Mouse (Mus musculus): ENCODE measurements at regions not wholly inside any gene's neighbourhood (a gene's known extent, or its start where the extent isn't known, plus 50 kb on each side); places are given as distances from the start of the nearest gene placed in this dataset.

DNA sequence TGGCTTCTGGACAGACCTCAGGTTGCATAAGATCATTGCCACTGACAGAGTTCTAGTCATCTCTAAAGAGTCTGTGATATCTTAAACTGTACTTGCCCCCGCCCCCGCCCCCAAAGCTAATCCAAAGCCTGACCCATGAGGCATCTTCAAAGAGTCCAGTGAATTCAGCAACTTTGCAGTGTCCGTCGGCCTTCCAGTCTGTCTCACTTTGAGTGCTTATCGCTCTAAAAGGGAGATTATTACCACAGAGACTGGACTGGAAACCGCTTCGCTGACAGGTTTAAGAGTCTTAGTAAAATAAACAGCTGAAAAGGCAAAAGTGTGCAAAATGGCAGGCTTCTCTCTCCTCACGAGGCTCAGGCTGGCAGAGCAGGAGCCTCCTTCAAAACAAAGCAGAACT lies 197.5 kb upstream of the Ankrd55 start:
- Histone ChIP-seq H3K27ac (no peak overlapping the region), H3K4me3 (no peak overlapping the region)
- TF ChIP-seq CTCF (IDR thresholded peaks at IDR 0.05) = no peak
- intact Hi-C loops (cut with DNase I) = no loop called here
- DNase-seq (ENCODE audit: extremely low spot score in 1 of 2, low spot score in 2 of 2) = no peak

DNA sequence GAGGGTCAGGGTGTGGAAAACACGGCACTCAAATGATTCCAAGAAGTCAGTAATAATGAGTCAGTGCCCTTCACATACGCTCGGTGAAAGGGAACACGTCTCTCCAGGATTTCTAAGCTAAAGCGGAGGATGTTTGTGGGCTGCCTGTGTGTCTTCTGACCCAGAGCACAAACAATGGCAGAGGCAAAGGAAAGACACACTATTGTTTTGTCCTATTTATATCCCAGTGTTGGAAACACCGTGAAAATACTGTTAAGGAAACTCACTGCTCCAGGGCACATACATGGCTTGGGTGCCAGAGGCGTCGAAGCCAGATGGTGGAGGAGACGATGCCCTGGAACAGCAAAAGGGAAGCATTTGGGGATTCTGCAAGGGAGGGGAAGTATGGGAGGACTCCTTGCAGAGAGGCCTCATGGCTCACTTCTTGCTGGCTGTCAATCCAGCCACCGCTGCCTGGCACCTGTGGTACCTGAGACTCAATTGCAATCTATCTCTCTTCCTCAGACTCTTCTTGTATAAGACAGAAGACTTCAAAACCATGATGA lies 192.6 kb upstream of the Ankrd55 start:
- intact Hi-C loops (cut with DNase I) = no loop called here

DNA sequence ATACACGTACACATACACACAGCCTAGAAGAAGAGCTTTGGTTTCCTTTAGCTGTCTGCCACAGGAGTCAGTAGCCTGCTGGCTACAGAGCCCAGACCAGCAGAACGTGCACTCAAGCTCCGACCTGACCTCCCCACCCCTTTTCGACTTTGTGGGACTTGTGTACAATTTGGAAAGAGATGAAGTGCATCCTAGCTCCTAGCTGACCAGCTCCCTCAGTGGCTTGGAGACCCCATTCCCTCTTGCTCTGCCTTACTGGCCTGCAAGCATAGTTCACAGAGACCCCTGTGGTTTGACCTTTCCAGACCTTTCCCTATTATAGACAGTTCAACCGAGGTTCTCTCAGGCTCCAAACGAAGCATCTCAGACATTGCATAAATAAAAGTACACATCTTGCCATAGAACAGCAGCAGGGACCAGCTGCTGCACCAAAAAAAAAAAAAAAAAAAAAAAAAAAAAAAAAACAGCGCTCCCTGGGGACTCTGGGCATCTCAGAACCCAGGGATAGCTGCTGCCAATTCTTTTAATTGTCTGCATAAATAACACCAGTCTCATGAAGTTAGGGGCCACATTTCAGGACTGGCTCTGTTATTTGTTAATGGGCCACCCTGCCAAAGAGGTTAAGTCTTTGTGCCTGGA lies 188.2 kb upstream of the Ankrd55 start:
- H3K27ac ChIP-seq = no peak overlapping the region; the same call in 1 of the 2 replicates
- peak overlapping the region; percentile 50 for H3K4me3 ChIP-seq
- no peak for TF ChIP-seq CTCF (IDR thresholded peaks at IDR 0.05)
- no peak for DNase-seq (ENCODE audit: extremely low spot score in 1 of 2, low spot score in 2 of 2)
- intact Hi-C loops (cut with DNase I) = no loop called here

More for the DNA sequence above, 192.6 kb upstream of the Ankrd55 start:
- no peak for TF ChIP-seq CTCF (IDR thresholded peaks at IDR 0.05)
- Histone ChIP-seq H3K27ac (no peak overlapping the region), H3K4me3 (no peak overlapping the region)
- DNase-seq (ENCODE audit: extremely low spot score in 1 of 2, low spot score in 2 of 2) = no peak

GRCm38 (mm10) chr13:112100592-112101420 lies 187.4 kb upstream of the Ankrd55 start:
- Histone ChIP-seq H3K27ac (peak overlapping the region; percentile 36; the same call in 1 of the 2 replicates), H3K4me3 (peak overlapping the region; percentile 50)
- DNase-seq (ENCODE audit: extremely low spot score in 1 of 2, low spot score in 2 of 2) = peak in 1 of 2 experiments; percentile 45
- intact Hi-C loops (cut with DNase I) = no loop called here
- TF ChIP-seq CTCF (IDR thresholded peaks at IDR 0.05) = no peak

DNA sequence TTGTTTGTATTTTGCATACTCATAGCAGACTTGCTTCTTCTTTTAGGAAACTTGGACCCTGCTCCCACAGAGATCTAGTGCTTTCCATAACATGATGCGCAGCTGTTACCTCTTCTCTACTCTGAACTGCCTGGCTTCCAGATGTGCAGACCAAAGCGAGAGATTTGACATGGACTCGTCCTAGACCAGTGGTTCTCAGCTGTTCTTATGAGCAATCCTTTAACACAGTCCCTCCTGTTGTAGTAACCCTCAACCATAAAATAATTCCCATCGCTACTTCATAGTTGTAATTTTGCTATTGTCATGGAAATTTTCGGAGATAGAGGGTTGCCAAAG lies 186.9 kb upstream of the Ankrd55 start:
- no peak for TF ChIP-seq CTCF (IDR thresholded peaks at IDR 0.05)
- intact Hi-C loops (cut with DNase I) = no loop called here
- Histone ChIP-seq H3K27ac (no peak overlapping the region; the same call in 1 of the 2 replicates), H3K4me3 (peak overlapping the region; percentile 50; the same call in 1 of the 2 replicates)
- DNase-seq (ENCODE audit: extremely low spot score in 1 of 2, low spot score in 2 of 2) = no peak

DNA sequence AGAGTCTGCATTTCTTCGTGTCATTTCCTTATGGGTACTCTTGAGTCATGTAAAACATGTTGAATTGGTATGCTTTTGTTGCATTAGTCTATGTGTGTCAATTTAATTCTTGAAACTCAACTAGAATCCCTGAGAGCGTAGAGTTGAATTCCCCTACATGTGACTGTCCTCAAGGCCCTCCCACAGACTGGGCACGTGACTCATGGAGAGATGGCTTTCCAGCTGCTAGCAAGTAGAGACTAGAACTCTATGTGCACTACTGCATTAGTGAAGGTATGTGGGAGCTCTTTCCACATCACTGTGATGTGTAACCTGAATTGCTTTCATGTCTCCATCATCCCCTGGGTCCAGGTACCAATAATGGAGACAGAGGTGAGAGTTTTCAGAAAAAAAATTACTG lies 182.3 kb upstream of the Ankrd55 start:
- Histone ChIP-seq H3K4me3 (no peak overlapping the region), H3K27ac (no peak overlapping the region)
- no peak for TF ChIP-seq CTCF (IDR thresholded peaks at IDR 0.05)
- no peak for DNase-seq (ENCODE audit: extremely low spot score in 1 of 2, low spot score in 2 of 2)
- intact Hi-C loops (cut with DNase I) = no loop called here

DNA sequence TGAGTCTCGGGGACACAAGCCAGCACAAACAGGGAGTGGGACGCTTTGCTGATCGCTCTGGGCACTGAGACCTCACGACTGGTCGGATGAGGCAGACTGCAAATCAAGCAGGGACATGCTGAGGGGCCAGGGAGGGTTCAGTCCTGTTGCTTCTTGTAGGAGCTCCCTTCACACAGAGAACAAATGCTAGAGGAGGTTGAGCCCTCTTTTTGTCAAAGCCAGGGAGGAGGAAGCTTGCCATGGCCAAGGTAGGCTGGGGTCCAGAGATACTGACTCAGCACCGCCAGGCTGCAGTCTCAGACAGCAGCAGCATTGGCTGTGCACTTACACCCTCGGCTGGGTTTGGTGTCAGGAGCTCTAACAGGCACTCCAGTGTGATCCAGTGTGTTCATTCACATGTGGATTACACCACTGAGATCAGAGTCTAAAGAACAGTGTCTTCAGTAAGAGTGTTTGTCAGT lies 173.5 kb upstream of the Ankrd55 start:
- intact Hi-C loops (cut with DNase I) = no loop called here
- H3K27ac ChIP-seq = no peak overlapping the region

DNA sequence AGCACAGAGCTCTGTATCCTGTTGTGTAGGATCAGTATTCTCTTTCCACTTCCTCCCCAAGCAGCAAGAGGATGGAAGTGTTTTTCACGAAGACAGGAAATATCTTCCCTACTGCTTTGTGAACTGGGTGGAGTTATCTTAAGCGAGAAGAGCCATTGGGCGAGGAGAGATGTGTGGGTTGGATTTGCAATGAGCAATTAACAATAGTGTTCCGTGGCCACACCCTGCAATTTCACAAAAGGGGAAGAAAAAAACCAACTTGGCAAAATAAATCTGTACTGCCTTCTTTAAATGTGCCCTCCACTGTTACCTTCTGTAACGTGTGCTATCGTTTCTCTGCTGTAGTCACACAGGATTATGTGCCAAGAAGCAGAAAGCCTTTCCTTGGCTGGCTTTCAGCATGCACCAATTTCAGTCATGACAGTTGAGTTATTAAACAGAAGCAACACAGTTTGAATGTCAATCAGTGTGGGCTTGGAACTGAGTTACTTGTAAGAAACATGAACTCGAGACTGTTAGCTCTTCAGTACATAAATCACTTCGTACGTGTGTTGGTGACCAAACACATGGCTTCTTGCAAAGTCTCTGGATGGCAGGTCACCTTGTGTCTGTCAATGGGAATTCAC lies 172.0 kb upstream of the Ankrd55 start:
- Histone ChIP-seq H3K4me3 (no peak overlapping the region), H3K27ac (no peak overlapping the region)
- no peak for TF ChIP-seq CTCF (IDR thresholded peaks at IDR 0.05)
- intact Hi-C loops (cut with DNase I) = no loop called here
- DNase-seq (ENCODE audit: extremely low spot score in 1 of 2, low spot score in 2 of 2) = no peak

More for the DNA sequence above, 173.5 kb upstream of the Ankrd55 start:
- no peak; the same call in 1 of the 2 replicates for TF ChIP-seq CTCF (IDR thresholded peaks at IDR 0.05)
- no peak overlapping the region for H3K4me3 ChIP-seq
- DNase-seq (ENCODE audit: extremely low spot score in 1 of 2, low spot score in 2 of 2) = no peak

DNA sequence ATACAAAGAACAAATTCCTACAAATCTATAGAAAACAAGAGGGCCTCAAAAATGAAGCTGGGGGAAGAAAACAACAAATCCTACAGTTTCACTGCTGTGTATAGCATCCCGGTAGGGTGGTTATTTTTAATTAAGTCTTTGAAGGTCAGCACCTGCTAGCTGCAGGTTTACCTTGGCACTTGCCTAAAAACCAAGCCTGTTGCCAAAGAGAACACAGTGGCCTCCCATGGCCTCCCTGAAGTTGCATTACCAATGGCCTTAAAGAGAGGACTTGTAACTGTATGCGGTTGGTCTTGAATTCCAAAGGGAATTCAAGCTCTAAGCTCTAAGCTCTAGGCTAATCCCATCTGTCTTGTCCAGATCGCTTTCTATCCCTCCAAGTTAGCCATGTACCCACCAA lies 169.7 kb upstream of the Ankrd55 start:
- no peak overlapping the region for H3K4me3 ChIP-seq
- no peak overlapping the region for H3K27ac ChIP-seq
- no peak for DNase-seq (ENCODE audit: extremely low spot score in 1 of 2, low spot score in 2 of 2)
- no peak for TF ChIP-seq CTCF (IDR thresholded peaks at IDR 0.05)
- intact Hi-C loops (cut with DNase I) = no loop called here

GRCm38 (mm10) chr13:112119611-112120041 lies 168.6 kb upstream of the Ankrd55 start:
- intact Hi-C loops (cut with DNase I) = no loop called here
- DNase-seq (ENCODE audit: extremely low spot score in 1 of 2, low spot score in 2 of 2) = peak in 1 of 2 experiments; percentile 25
- Histone ChIP-seq H3K4me3 (no peak overlapping the region), H3K27ac (no peak overlapping the region; the same call in 1 of the 2 replicates)
- TF ChIP-seq CTCF (IDR thresholded peaks at IDR 0.05) = no peak

DNA sequence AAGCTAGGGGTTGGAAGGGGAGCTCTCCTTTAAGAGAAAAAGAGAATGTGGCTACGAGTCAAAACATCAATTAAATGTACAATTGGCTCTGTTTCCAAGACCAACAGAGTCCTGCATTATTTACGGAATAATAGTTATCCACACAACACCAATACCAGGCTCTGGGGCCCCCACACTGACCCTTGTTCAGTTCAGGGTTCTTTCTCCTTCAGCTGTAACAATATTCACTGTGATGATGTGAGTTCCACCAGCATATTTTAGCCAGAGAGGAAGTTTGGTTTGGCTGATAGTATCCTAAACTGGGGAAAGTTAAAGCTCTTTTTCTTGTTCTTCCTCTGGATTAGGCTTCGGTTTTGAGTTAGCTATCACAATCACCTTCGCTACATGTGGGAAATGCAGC lies 167.9 kb upstream of the Ankrd55 start:
- intact Hi-C loops (cut with DNase I) = no loop called here
- H3K27ac ChIP-seq = no peak overlapping the region
- no peak for DNase-seq (ENCODE audit: extremely low spot score in 1 of 2, low spot score in 2 of 2)

DNA sequence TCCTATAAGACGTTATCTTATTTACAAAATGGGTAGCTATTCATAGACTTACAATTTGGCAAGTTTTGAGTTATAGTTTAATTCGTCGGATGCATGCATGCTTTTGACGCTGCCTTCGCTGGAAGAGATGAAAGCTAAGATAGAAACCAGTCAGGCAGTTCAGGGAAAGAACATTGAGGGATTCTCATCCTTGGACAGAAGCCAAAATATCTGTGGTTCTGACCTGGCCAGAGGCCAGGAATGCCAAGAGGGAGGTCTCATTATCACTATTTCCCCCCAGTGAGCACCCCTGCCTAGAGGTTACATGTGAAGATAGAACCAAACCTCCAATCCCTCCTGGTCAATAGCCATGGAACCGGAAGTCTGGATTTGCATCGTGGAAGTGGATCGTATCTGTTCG lies 167.1 kb upstream of the Ankrd55 start:
- DNase-seq (ENCODE audit: extremely low spot score in 1 of 2, low spot score in 2 of 2) = no peak
- Histone ChIP-seq H3K27ac (no peak overlapping the region), H3K4me3 (no peak overlapping the region)
- intact Hi-C loops (cut with DNase I) = no loop called here
- no peak for TF ChIP-seq CTCF (IDR thresholded peaks at IDR 0.05)

More for the DNA sequence above, 167.9 kb upstream of the Ankrd55 start:
- no peak overlapping the region for H3K4me3 ChIP-seq
- TF ChIP-seq CTCF (IDR thresholded peaks at IDR 0.05) = no peak
